Mouse (Mus musculus) ES-Bruce4 (cell line): ENCODE measurements at regions not wholly inside any gene's neighbourhood (a gene's known extent, or its start where the extent isn't known, plus 50 kb on each side); places are given as distances from the start of the nearest gene placed in this dataset.
"Not testable (repeated sequence)": the region's sequence is repeated elsewhere in the genome, so short reads cannot be mapped to it uniquely, and the experiment has no call there.

Source experiments
- H3K27ac ChIP-seq: 2 replicates; pipeline ENCODE4 v1.5.1; 2012; ENCODE audit warnings: low read length, inconsistent platforms; ENCODE audit not compliant: insufficient read depth
- H3K27me3 ChIP-seq: 2 replicates; pipeline ENCODE4 v1.6.1; 2012; ENCODE audit warnings: mild to moderate bottlenecking, low read length, inconsistent platforms; ENCODE audit not compliant: control insufficient read depth, poor library complexity, insufficient read depth, severe bottlenecking
- H3K36me3 ChIP-seq: 2 replicates; pipeline ENCODE4 v1.6.1; 2012; ENCODE audit warnings: inconsistent platforms, mild to moderate bottlenecking, low read length, moderate library complexity; ENCODE audit not compliant: control insufficient read depth, poor library complexity, insufficient read depth, severe bottlenecking
- H3K4me1 ChIP-seq: one replicate; pipeline ENCODE4 v1.8.1; 2011; ENCODE audit warnings: low read length; ENCODE audit not compliant: control insufficient read depth, insufficient read depth
- H3K4me3 ChIP-seq: 2 replicates; pipeline ENCODE4 v1.5.1; 2011; ENCODE audit warnings: low read depth, mild to moderate bottlenecking, low read length
- H3K9ac ChIP-seq: 2 replicates; pipeline ENCODE4 v1.6.1; 2012; ENCODE audit warnings: low read depth, mild to moderate bottlenecking, inconsistent platforms; ENCODE audit not compliant: poor library complexity, severe bottlenecking
- H3K9me3 ChIP-seq: replicated peaks from 2 replicates; pipeline ENCODE4 v1.6.1; 2012; ENCODE audit warnings: mild to moderate bottlenecking, low read length, inconsistent platforms; ENCODE audit not compliant: control insufficient read depth, poor library complexity, insufficient read depth, severe bottlenecking
- CTCF ChIP-seq: IDR thresholded peaks from one replicate; pipeline ENCODE4 v1.8.1; 2011; ENCODE audit warnings: low read depth, low read length
- EP300 ChIP-seq: IDR thresholded peaks from 2 replicates; pipeline ENCODE4 v1.6.1; 2011; ENCODE audit warnings: low read depth, low read length; ENCODE audit not compliant: insufficient read depth
- POLR2A ChIP-seq: IDR thresholded peaks from one replicate; pipeline ENCODE4 v1.8.1; 2011; ENCODE audit warnings: low read length; ENCODE audit not compliant: insufficient read depth

DNA sequence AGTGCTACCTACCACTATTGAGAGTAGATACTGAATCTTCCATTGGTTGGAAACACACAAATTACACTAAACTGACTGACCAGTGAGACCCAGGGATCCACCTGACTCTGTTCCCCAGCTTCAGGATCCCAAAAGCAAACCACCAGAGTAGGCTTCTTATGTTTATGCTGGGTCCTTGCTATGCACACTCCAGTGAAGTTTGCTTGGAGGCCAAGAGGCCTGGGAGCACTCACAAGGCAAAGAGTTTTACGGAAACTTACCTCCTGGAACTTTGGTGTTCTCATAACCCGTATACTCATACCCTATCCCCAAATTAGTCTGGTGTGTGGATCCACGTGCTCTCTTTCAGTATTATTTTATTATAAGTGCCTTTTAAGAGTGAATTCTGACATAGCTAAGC is 1062.1 kb upstream of the 1700008P02Rik start:
- Histone ChIP-seq H3K27me3 (no peaks in the 10 kb centered on the region), H3K9me3 (peaks cover 48% of the 10 kb centered on the region), H3K4me3 (no peak overlapping the region), H3K36me3 (no peaks in the 10 kb centered on the region), H3K4me1 (no peaks in the 10 kb centered on the region), H3K9ac (no peak overlapping the region), H3K27ac (peak overlapping the region; percentile 98)
- no peak for TF ChIP-seq POLR2A
- TF ChIP-seq CTCF, result no peak
- TF ChIP-seq EP300, result no peak

DNA sequence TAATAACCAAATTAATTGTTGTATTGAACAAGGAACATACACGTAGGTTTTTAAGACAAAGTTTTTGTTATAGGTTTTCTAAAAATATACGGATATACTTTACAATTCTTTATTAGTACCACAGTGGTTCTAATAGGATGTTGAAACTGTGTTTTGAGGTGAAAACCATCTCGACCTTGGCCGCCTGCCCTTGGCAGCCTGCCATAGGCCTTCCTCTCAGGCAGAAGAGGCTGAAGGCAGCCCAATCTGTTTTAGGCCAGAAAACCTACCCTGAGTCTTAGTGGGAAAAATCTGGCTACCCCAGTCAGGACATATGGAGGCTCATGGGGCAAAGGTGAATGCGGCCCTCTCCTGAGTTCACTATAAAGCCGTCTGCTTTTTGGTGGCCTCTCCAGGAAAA is 1049.7 kb upstream of the 1700008P02Rik start:
- no peaks in the 10 kb centered on the region for H3K4me1 ChIP-seq
- no peaks in the 10 kb centered on the region for H3K36me3 ChIP-seq
- H3K27me3 ChIP-seq, result no peaks in the 10 kb centered on the region
- no peak overlapping the region for H3K27ac ChIP-seq
- peaks cover 76% of the 10 kb centered on the region for H3K9me3 ChIP-seq
- no peak overlapping the region for H3K4me3 ChIP-seq
- H3K9ac ChIP-seq, result no peak overlapping the region
- no peak for TF ChIP-seq EP300
- TF ChIP-seq CTCF, result no peak
- no peak for TF ChIP-seq POLR2A

DNA sequence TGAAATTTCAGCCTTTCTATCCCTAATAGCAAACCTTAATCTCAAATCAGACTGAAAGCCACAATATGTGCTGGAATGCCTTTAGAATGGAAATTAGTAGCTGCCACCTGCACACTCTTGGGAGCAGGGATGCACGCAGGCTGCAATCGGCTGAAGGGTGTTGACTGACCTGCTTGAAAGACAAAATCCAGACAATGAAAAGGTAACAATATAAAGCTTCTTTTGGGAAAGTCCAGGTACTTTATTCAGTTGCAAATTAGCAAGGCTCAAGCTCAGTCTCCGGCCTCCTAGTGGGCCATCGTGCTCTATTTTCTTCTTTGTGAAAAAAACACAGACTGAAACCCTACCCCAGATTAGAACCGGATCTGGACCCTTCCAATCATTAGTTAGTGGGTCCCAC is 1047.6 kb upstream of the 1700008P02Rik start:
- H3K4me3 ChIP-seq, H3K36me3 ChIP-seq, H3K9ac ChIP-seq, H3K4me1 ChIP-seq, H3K27me3 ChIP-seq, H3K27ac ChIP-seq: not testable (repeated sequence)
- peaks cover 66% of the 10 kb centered on the region for H3K9me3 ChIP-seq

DNA sequence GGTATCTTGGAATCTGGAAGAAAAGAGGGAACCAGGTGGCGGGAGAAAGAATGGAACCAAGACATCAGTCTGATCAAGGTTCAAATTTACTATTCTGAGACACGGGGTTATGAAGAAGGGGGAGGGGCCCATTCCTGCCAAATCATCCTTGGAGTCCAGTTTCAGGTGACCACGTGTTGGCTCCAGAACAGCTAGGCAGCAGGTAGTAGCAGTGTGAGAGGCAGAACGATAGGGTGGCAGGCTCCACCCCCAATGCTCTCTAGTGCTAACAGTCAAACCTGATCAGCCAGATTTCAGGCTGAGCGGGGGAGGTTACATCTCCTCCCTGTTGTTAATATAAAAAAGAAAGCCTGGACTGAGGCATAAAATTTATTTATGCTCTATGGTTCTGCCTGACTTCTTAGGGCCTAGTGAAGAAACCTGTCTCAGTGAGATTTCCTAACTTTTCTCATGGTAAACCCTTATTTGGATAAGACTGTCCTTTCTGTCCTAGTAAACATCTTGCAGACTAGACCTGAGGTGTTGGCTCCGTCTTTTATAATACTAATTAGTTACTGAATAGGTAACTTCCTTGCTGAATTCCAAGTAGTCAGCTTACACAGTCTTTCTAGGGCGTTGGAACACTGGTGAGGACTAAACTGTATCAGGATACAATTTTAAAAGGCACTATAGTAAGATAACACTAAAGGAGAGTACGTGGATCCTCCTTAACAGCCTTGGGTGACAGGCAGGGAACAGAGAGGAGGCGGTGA is 1046.3 kb upstream of the 1700008P02Rik start:
- H3K4me3 ChIP-seq, H3K9ac ChIP-seq, H3K27ac ChIP-seq, H3K4me1 ChIP-seq, H3K36me3 ChIP-seq, H3K27me3 ChIP-seq: not testable (repeated sequence)
- H3K9me3 ChIP-seq, result peaks cover 54% of the 10 kb centered on the region
